Mouse (Mus musculus): ENCODE results near the gene Orai2.
"Not testable (repeated sequence)": the region's sequence is repeated elsewhere in the genome, so short reads cannot be mapped to it uniquely, and the experiment has no call there.

The Orai2 gene

GRCm38 (mm10) chr5:136137658-136138274 is 32.7 kb downstream of the Orai2 start:
- peak; percentile 39 to 70 for DNase-seq (ENCODE audit: low spot score in 2 of 2)

GRCm38 (mm10) chr5:136136292-136136990 is 34.1 kb downstream of the Orai2 start:
- no peak for DNase-seq (ENCODE audit: low spot score in 2 of 2)

DNA sequence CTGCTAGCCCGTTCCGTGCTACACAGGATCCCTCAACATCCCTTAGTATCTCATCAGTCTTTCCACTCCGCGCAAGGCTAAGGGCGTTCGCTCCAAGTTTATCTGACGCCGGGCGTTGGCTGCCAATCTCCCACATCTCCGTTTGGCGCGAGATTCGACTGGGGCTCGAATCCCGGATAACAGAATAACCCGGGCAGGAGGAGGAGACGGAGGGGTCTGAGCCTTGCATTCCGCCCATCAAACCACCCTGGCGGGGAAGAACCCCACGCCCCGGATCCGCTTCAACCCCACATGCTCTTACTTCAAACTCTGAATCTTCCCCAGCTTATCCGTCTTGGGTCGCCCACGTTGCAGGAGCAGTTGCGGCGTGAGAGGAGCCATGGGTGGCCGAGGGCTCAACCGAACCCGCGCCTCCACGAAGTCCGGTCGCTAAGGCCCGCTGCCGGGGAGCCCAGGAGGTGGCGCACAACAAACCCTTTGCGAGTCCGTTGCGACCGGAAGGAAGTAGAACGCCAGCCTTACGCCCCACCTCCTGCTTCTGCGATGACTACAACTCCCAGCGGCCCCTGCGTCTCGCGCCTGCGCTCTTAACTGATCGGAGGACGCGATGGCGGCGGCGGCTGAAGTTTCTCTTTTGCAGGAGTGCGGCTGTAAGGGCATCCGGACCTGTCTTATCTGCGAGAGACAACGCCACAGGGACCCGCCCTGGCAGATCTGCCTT is 34.8 kb downstream of the Orai2 start, which contains the start of the genes Lrwd1 and Alkbh4:
TSS of gene Lrwd1 (minus strand) at position 504 of the 721 bp plus-strand sequence.
TSS of gene Alkbh4 (plus strand) at position 576 of the 721 bp plus-strand sequence.
- DNase-seq (ENCODE audit: low spot score in 2 of 2) = peak; percentile 95 to 97

GRCm38 (mm10) chr5:136122165-136122564 is 48.3 kb downstream of the Orai2 start:
- no peak for DNase-seq (ENCODE audit: low spot score in 2 of 2)

GRCm38 (mm10) chr5:136116784-136117112 is 53.8 kb downstream of the Orai2 start:
- no peak for DNase-seq (ENCODE audit: low spot score in 2 of 2)

DNA sequence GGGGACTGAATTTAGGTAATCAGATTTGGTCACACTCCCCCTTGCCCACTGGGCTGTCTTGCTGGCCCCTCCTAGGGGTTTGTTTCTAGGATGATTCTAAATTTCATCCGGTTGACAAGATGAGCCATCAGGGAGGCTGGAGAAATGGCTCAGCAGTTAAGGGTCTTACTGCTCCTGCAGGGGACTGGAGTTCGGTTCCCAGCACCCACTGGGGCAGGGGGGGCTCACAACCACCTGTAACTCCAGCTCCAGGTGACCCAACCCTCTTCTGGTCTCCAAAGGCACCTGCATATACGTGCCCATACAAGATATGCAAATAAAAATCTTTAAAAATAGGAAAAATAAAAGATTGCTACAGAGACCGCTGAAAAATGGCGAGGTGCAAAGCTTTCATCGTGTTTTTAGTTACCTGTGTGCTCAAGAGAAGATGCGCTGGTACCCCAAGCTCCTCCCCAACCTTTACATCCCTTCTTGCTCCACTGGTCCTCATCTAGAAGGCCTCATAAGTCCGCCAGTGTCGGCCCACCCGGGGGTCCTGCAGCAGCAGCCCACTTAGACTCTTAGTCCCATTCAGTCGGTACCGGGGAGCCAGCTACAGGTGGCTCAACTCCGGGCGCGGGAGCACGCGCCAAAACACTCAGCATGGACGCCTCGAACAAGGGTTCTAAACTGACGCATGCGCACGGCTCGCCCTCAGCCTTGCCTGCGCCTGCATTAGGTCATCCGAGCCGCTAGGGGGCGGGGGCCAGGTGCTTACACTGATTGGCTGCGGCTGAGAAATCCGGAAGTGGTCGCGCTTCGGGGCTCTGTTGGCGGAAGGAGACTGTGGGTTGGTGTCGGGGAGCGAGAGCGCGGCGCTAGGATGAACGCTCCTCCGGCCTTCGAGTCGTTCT is 54.4 kb downstream of the Orai2 start, which contains the start of gene Polr2j:
TSS of gene Polr2j (plus strand) at position 741 of the 893 bp plus-strand sequence.
- DNase-seq (ENCODE audit: low spot score in 2 of 2) = peak; percentile 95 to 98

- DNase-seq (ENCODE audit: low spot score in 2 of 2) = not testable (repeated sequence)
Observed at GRCm38 (mm10) chr5:136113546-136113945, 57.0 kb downstream of the Orai2 start.

DNA sequence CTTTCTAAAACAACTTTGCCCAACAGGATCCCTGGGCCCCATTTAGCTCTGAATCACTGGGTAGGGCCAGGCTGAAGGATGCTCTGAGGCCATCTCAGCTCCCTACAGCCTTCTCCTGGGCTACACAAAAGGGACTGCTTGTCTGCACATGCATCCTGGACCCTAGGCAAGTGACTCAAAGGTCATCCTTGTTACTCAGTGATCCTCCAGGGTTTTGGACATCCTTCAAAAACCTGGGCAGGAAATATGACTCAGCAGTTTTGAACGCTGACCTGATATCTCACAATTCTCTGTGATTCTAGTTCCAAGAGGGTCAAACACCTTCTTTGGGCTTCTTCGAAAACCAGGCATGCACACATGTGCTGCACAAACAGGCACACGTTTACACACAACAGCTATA is 61.5 kb downstream of the Orai2 start:
- DNase-seq (ENCODE audit: low spot score in 2 of 2) = no peak

DNA sequence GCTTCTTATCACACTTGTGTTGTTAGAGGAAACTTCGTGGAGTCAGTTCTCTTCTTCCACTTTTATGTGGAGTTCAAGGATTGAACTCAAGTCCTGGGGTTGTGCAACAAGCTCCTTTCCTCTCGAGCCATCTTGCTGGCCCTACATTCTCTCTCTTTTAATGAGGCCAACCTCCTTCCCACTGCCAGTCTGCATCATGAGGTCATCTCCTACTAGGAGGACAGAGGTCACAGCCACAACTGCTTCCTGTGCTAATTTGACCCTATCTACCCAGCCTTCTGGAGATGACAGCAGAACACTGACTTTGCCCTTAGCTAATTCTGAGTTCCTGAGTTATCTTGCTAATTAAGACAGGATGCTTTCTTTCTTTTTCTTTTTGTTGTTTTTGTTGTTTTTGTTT is 62.0 kb downstream of the Orai2 start:
- no peak for DNase-seq (ENCODE audit: low spot score in 2 of 2)

DNA sequence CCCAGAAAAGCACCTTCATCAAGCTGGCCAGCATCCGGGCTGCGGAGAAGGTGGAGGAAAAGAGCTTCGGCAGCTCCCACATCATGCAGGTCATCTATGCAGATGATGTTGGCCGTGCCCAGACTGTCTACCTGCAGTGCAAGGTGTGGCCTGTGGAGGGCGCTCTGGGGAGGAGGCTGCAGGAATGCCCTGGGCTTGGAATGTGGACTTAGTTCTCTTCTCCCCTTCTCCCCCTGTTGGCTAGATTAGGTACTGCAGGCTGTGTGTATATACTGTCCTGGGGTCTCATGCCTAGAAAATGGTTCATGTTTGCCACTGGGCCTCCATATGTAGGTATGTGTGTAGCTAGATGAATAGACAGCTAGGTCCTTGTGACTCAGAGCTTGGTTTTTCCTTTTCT is 66.0 kb downstream of the Orai2 start:
- DNase-seq (ENCODE audit: low spot score in 2 of 2) = peak in 1 of 2 experiments; percentile 37

- DNase-seq (ENCODE audit: low spot score in 2 of 2) = peak; percentile 29 to 48
Observed at GRCm38 (mm10) chr5:136102099-136102820, 68.3 kb downstream of the Orai2 start.

DNA sequence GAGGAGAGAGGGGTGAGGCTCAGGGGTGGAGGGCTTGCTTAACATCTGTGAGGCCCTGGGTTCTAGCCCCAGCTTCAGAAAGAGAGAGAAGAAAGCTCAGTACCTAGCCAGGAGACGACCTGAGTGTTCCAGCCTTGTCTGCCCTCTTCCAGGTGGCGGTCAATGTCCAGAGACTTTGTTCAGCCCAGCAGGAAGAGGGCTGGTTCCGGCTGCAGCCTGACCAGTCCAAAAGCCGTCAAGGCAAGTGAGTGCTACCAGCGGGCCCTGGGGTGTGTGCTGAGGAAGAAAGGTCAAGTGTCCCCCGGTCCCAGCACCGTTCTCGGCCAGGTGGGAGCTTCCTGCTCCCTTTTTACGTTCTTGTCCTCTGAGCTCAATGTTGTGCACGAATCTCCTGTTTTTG is 72.0 kb downstream of the Orai2 start:
- DNase-seq (ENCODE audit: low spot score in 2 of 2) = no peak

All from spleen, postnatal 14 days (tissue).